Mouse (Mus musculus) olfactory bulb, adult 2 months (tissue): ENCODE data around the gene Mttp.

Source experiments
- CTCF ChIP-seq: fragments of 200-500 bp; IDR thresholded peaks from 2 replicates; pipeline ENCODE4 v1.5.1; 2012; ENCODE audit warnings: low read depth, mild to moderate bottlenecking, low read length, moderate library complexity; ENCODE audit not compliant: insufficient read depth
- POLR2A ChIP-seq: fragments of 200-500 bp; IDR thresholded peaks from 2 replicates; pipeline ENCODE4 v1.6.1; 2012; ENCODE audit warnings: mild to moderate bottlenecking, low read depth, low read length, moderate library complexity; ENCODE audit not compliant: insufficient read depth

- no peak for TF ChIP-seq CTCF
- TF ChIP-seq POLR2A = no peak
Observed at GRCm38 (mm10) chr3:138095301-138095700, 49.5 kb downstream of the Mttp start.
